Comparison of ENCODE assay signal across 8 mouse cellular contexts in the genomic region with DNA sequence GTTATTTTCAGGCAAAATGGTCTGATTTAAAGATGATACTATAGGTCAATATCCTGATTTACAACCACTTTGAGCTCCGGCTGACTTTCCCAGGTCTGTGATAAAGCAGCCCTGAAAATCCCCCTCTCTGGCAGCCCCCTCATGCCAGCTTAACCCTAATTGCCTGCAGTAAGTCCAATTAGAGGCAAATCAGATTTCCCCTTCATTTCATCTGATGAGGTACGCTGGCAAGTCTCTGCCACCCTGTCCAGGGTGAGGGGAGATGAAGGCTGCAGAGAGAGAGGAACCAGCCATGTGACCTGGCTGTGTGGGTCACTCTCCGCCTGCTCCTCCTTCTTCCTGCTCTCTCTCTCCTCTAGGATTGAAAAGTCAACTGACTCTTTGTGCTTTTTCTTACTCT.
DNase-seq lines count a peak whose midpoint lies in the region; ATAC-seq and TF ChIP-seq lines count a peak whose summit lies in the region.

No protein-coding gene starts in this region.

- WGBS in heart, embryonic 14.5 days = 65% methylated on average over 3 of the region's 3 CpGs
- WGBS in lung, embryonic 14.5 days = 80% methylated on average over 3 of the region's 3 CpGs
- 62% methylated on average over 3 of the region's 3 CpGs for WGBS in lung, adult 2 months
- WGBS in embryonic facial prominence, embryonic 13.5 days = 66% methylated on average over 3 of the region's 3 CpGs
- 64% methylated on average over 3 of the region's 3 CpGs for WGBS in liver, embryonic 13.5 days (ENCODE audit: insufficient replicate concordance)

- no peak overlapping the region for H3K4me2 ChIP-seq in heart, embryonic 14.5 days (ENCODE audit: low read length)
- H3K4me2 ChIP-seq in lung, embryonic 14.5 days = no peak overlapping the region
- H3K4me2 ChIP-seq in embryonic facial prominence, embryonic 13.5 days = no peak overlapping the region
- H3K4me2 ChIP-seq in liver, embryonic 13.5 days = no peak overlapping the region

- H3K4me1 ChIP-seq in heart, embryonic 14.5 days (ENCODE audit: control insufficient read depth in 2 of 2, insufficient read depth in 2 of 2, low read length in 2 of 2) = peaks cover 41 to 46% of the 10 kb centered on the region in 2 experiments
- peaks cover 49% of the 10 kb centered on the region for H3K4me1 ChIP-seq in lung, embryonic 14.5 days (ENCODE audit: insufficient read depth)
- peaks cover 42% of the 10 kb centered on the region for H3K4me1 ChIP-seq in lung, adult 2 months (ENCODE audit: control insufficient read depth, insufficient read depth, low read length)
- peaks cover 40% of the 10 kb centered on the region for H3K4me1 ChIP-seq in embryonic facial prominence, embryonic 13.5 days
- H3K4me1 ChIP-seq in liver, embryonic 13.5 days (replicated peaks) = peaks cover 48% of the 10 kb centered on the region

- no peak for DNase-seq in heart, adult 18-20 months
- no peak for DNase-seq in lung, embryonic 14.5 days
- no peak for DNase-seq in lung, adult 2 months
- DNase-seq in liver, embryonic 13.5 days = no peak
- DNase-seq in urinary bladder, postnatal 4 days (ENCODE audit: low spot score in 2 of 2) = no peak
- DNase-seq in c-Kit-positive CD71-positive TER-119-positive erythroid progenitor cells, embryonic 14.5 days (ENCODE audit: low spot score) = no peak

- no peak overlapping the region for H3K4me3 ChIP-seq in heart, embryonic 14.5 days (ENCODE audit: control insufficient read depth in 1 of 2, insufficient read depth in 1 of 2, low read depth in 1 of 2, low read length in 2 of 2)
- H3K4me3 ChIP-seq in lung, embryonic 14.5 days (ENCODE audit: low read depth, low read length) = no peak overlapping the region
- H3K4me3 ChIP-seq in lung, adult 2 months (replicated peaks; ENCODE audit: extremely low read depth, low read depth, low read length) = no peak overlapping the region
- H3K4me3 ChIP-seq in embryonic facial prominence, embryonic 13.5 days = no peak overlapping the region
- no peak overlapping the region for H3K4me3 ChIP-seq in liver, embryonic 13.5 days (replicated peaks)

- no peaks in the 10 kb centered on the region for H3K9me3 ChIP-seq in heart, embryonic 14.5 days (ENCODE audit: control insufficient read depth, low read length)
- no peaks in the 10 kb centered on the region for H3K9me3 ChIP-seq in lung, embryonic 14.5 days (ENCODE audit: low read depth, low read length)
- H3K9me3 ChIP-seq in embryonic facial prominence, embryonic 13.5 days = no peaks in the 10 kb centered on the region
- H3K9me3 ChIP-seq in liver, embryonic 13.5 days (replicated peaks) = no peaks in the 10 kb centered on the region

- peak; percentile 40; the same call in 1 of the 2 replicates for ATAC-seq in heart, embryonic 14.5 days (ENCODE audit: insufficient number of reproducible peaks, insufficient read depth, low FRiP score, low read depth)
- no peak for ATAC-seq in lung, embryonic 14.5 days (ENCODE audit: insufficient read depth)
- ATAC-seq in embryonic facial prominence, embryonic 13.5 days (ENCODE audit: insufficient number of reproducible peaks, insufficient read depth, low FRiP score, low TSS enrichment, low read depth) = no peak
- no peak for ATAC-seq in liver, embryonic 13.5 days (ENCODE audit: low read depth)

- no peaks in the 10 kb centered on the region for H3K36me3 ChIP-seq in heart, embryonic 14.5 days (ENCODE audit: control insufficient read depth, insufficient read depth, low read length)
- no peaks in the 10 kb centered on the region for H3K36me3 ChIP-seq in lung, embryonic 14.5 days (ENCODE audit: insufficient read depth)
- H3K36me3 ChIP-seq in embryonic facial prominence, embryonic 13.5 days = no peaks in the 10 kb centered on the region
- H3K36me3 ChIP-seq in liver, embryonic 13.5 days = no peaks in the 10 kb centered on the region

- H3K9ac ChIP-seq in heart, embryonic 14.5 days (ENCODE audit: low read length) = no peak overlapping the region; the same call in 1 of the 2 replicates
- H3K9ac ChIP-seq in lung, embryonic 14.5 days = no peak overlapping the region; the same call in 1 of the 2 replicates
- H3K9ac ChIP-seq in embryonic facial prominence, embryonic 13.5 days = no peak overlapping the region
- H3K9ac ChIP-seq in liver, embryonic 13.5 days = no peak overlapping the region

- no peak for TF ChIP-seq CTCF in lung, embryonic 14.5 days (IDR thresholded peaks at IDR 0.05; ENCODE audit: low read depth)
- no peak for TF ChIP-seq CTCF in lung, adult 2 months (IDR thresholded peaks at IDR 0.05; ENCODE audit: insufficient read depth, low read length)

- H3K27ac ChIP-seq in heart, embryonic 14.5 days (replicated peaks in 1 of 2; ENCODE audit: control insufficient read depth in 1 of 2, insufficient read depth in 1 of 2, low read depth in 2 of 2, low read length in 2 of 2) = peak overlapping the region; percentile 80 to 83
- H3K27ac ChIP-seq in lung, embryonic 14.5 days (ENCODE audit: low read depth) = peak overlapping the region; percentile 79; the same call in 1 of the 2 replicates
- peak overlapping the region; percentile 65; the same call in 1 of the 2 replicates for H3K27ac ChIP-seq in embryonic facial prominence, embryonic 13.5 days
- H3K27ac ChIP-seq in liver, embryonic 13.5 days = peak overlapping the region; percentile 32; the same call in 1 of the 2 replicates

- no peak for TF ChIP-seq POLR2A in lung, adult 2 months (IDR thresholded peaks at IDR 0.05; ENCODE audit: borderline replicate concordance, extremely low read depth, low read depth, low read length)

- no peaks in the 10 kb centered on the region for H3K27me3 ChIP-seq in heart, embryonic 14.5 days (ENCODE audit: control insufficient read depth, insufficient read depth, low read length)
- H3K27me3 ChIP-seq in lung, embryonic 14.5 days (ENCODE audit: insufficient read depth, low read length) = no peaks in the 10 kb centered on the region
- no peaks in the 10 kb centered on the region for H3K27me3 ChIP-seq in embryonic facial prominence, embryonic 13.5 days
- no peaks in the 10 kb centered on the region for H3K27me3 ChIP-seq in liver, embryonic 13.5 days
